Mouse (Mus musculus): ENCODE results near the gene Lin28a.

Gene Lin28a

GRCm38 (mm10) chr4:133978021-133978711 is 40.5 kb downstream of the Lin28a start:
- no peak for DNase-seq (ENCODE audit: low spot score)

DNA sequence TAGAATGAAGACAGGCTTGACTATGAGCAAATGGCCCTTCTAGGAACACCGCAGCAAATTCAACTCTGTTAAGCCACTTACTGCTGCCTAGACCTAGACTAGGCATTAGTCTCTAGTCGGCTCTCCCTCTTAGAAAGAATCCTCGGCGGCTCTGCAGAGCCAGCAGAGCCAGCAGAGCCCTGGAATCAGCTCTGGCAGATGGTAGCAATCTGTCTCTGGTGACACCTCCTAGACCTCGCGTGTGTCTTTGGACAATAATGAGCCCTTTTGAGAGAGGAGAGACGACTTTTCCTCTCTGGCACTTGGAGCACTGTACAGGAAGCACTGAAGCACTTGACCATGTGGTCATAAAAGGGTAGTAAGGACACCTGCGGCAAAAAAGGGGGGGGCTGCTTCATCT is 46.9 kb downstream of the Lin28a start:
- no peak for DNase-seq (ENCODE audit: low spot score)

GRCm38 (mm10) chr4:133970876-133971275 is 47.8 kb downstream of the Lin28a start:
- DNase-seq (ENCODE audit: low spot score): no peak

GRCm38 (mm10) chr4:133970196-133970595 is 48.4 kb downstream of the Lin28a start:
- DNase-seq (ENCODE audit: low spot score): no peak

DNA sequence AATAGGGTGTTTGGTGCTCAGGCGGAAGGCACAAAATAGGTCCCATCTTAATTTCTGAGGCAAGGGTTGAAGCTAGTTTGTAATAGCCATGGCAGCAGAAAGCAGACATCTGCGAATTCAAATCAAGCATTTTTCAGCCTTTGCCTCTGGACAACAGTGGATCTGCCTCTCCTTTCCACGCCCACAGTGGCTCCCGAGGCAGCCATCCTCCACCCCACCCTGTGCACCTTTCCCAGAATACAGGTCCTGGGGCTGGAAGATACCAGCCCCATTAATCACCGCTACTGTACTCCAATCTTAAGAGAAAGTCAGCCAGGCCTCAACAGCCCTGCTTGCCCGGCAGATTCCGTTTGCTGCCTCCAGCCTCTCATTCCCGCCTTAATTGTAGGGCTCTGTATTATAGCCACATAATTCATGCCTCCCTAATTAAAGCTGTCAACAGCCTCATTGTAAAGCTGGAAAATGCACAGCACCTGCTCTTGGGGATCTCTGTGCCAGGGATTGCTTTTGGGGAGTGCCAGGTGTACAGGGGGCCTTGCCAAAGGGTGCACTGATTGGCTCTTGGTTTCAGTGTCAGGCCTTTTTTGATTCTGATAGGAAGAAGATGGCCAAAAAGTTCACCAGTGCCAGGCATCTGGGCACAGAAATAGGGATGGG is 49.4 kb downstream of the Lin28a start:
- DNase-seq (ENCODE audit: low spot score): no peak

DNA sequence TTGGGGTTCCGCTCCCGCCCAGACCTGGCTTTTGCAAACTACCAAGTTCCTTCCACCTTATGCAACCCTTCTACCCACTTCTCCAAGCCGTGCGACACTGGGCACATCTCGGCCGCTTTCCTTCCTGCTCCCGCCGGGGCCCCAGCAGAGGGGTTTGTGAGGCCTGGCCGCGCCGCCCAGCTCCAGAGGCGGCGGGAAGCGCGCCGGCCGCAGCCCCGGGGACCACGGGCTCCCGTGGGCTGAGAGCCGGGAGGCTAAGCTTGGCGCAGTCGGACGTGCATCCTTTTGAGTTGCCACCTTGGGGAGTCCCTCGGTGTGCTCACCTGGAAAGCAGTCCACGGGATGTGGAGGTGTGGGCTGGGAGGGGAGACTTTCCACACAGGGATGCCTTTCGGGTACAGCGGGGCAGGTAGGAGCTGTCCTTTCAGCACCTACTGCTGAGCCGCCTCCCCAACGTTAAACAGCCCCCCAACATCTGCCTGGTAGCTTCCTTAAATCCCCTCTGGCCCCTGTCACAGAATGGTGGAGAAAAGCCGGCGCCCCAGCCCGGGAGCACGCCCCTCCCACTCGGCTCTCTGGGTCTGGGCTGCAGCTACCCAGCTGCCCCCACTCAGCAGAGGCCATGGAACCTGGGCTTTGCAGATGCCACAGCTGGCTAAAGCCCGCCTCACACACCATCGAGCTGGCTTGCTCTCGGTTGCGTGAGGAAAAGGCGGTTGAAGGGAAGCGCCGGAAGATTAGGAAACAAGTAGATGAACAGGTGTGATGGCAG is 50.3 kb downstream of the Lin28a start, which contains the start of gene Hmgn2:
Hmgn2 (minus strand) TSS at position 501 of the 772 bp plus-strand sequence.
- peak; percentile 51 for DNase-seq (ENCODE audit: low spot score)

GRCm38 (mm10) chr4:133967866-133968149 is 50.8 kb downstream of the Lin28a start:
- peak; percentile 76 for DNase-seq (ENCODE audit: low spot score)

- peak; percentile 99 for DNase-seq (ENCODE audit: low spot score)
Observed at GRCm38 (mm10) chr4:133967138-133967865, 51.3 kb downstream of the Lin28a start.

DNA sequence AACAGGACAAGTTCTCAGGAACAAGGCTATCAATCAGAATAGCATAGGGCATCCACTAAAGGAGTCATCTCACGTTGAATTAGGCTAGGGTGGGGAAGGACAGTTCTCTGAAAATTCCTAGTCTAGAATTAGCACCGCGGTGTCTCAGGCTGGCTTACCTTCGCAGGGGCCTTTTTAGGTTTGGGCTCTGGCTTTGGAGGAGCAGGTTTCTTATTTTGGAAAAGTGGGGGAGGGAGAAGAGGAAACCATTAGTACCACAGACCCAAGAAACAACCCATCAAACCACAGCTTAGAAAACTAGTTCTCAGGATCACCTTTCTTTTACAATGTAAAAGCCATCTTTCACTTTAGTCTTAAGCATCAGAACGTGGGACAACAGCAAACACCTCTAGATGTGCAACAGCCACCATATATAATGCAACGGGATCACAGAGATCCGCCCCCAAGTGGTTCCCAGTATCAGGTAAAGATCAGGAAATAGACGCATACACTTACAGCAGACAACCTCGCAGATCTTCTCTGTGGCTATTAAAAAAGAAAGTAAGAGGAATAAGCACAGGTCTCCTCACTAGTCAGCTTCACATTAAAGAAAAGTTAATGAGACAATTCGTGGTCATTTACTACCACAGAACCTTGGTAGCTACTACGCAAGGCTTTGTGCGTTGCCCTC is 52.2 kb downstream of the Lin28a start:
- DNase-seq (ENCODE audit: low spot score): no peak

GRCm38 (mm10) chr4:133962566-133962965 is 56.1 kb downstream of the Lin28a start:
- DNase-seq (ENCODE audit: low spot score): no peak

DNA sequence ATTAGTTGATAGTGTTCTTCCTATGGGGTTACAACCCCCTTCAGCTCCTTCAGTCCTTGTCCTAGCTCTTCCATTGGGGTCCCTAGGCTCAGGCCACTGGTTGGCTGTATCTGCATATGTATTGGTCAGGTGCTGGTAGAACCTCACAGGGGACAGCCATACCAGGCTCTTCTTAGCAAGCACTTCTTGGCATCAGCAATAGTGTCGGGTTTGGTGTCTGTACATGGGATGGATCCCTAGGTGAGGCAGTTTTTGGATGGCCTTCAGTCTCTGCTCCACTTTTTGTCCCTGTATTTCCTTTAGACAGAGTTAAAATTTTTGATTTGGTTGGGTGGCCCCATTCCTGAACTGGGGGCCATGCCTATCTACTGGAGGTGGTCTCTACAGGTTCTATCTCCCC is 59.8 kb downstream of the Lin28a start:
- no peak for DNase-seq (ENCODE audit: low spot score)

DNA sequence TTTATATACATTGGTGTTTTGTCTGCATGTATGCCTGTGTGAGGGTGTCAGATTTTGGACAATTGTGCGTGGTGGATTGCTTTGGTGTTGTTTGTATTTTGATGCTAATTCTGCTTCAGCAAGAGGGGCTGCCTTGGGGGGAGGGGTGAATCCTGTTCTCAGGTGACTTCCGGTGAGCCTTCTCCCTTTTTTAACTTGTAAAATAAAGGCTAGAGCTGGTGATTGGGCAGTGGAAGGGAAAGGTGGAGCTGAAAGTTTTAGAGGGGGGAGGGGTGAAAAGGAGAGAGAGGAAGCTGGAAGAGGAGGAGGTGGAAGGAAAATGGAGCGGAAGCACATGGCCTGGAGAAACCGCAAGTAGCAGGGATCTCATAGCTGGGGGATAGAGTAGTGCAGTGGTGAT is 62.3 kb downstream of the Lin28a start:
- DNase-seq (ENCODE audit: low spot score): no peak
